Mouse (Mus musculus): ENCODE results near the gene Ndufa11. TPM values are rescaled to one million over a fixed set of nuclear protein-coding genes. Genes with fewer than 3 reads are reported as not detected.

The Ndufa11 gene
- 422 and 425 TPM in 2 replicates for polyA plus RNA-seq (2015; fragmentation: Nextera tagmentation; extraction: Ambion mirVana)

GRCm38 (mm10) chr17:56717363-56718058, at the start of gene Ndufa11, which contains the start of gene Vmac:
Gene Ndufa11, plus strand, starts transcription at chr17:56717767.
Gene Vmac, minus strand, starts transcription at chr17:56718022.
- peak; percentile 71 for ATAC-seq (ENCODE audit: insufficient number of reproducible peaks, low FRiP score, low TSS enrichment, low read depth)
- whole genome bisulfite sequencing: under 1% methylated on average over 59 of the region's 59 CpGs
- Histone ChIP-seq H3K4me1 (peaks cover 36% of the 10 kb centered on the region), H3K9ac (peak within 1 kb of the TSS; percentile 90), H3K4me3 (replicated peaks) (peak within 1 kb of the TSS; percentile 89), H3K27me3 (no peaks in the 10 kb centered on the region), H3K27ac (replicated peaks) (peak within 1 kb of the TSS; percentile 90), H3K36me3 (peaks cover 21% of the 10 kb centered on the region), H3K4me2 (replicated peaks) (peak within 1 kb of the TSS; percentile 84), H3K9me3 (replicated peaks) (no peaks in the 10 kb centered on the region)

- H3K9ac ChIP-seq: peak overlapping the region; percentile 44
- H3K4me3 ChIP-seq (replicated peaks): peak overlapping the region; percentile 48
- H3K4me2 ChIP-seq (replicated peaks): peak overlapping the region; percentile 92
- H3K27me3 ChIP-seq: peaks cover 8% of the 10 kb centered on the region
- no peak for ATAC-seq (ENCODE audit: insufficient number of reproducible peaks, low FRiP score, low TSS enrichment, low read depth)
- no peaks in the 10 kb centered on the region for H3K9me3 ChIP-seq (replicated peaks)
- H3K36me3 ChIP-seq: no peaks in the 10 kb centered on the region
- H3K4me1 ChIP-seq: peaks cover 24% of the 10 kb centered on the region
- 2% methylated on average over 31 of the region's 31 CpGs for WGBS
- H3K27ac ChIP-seq (replicated peaks): no peak overlapping the region
These were observed 49.0 kb upstream of the Ndufa11 start for GRCm38 (mm10) chr17:56668384-56669144.

- no peak for ATAC-seq (ENCODE audit: insufficient number of reproducible peaks, low FRiP score, low TSS enrichment, low read depth)
- no peak overlapping the region for H3K4me2 ChIP-seq (replicated peaks)
- H3K4me3 ChIP-seq (replicated peaks): no peak overlapping the region
- H3K9ac ChIP-seq: no peak overlapping the region
- no peak overlapping the region for H3K27ac ChIP-seq (replicated peaks)
- no peaks in the 10 kb centered on the region for H3K36me3 ChIP-seq
- no peaks in the 10 kb centered on the region for H3K9me3 ChIP-seq (replicated peaks)
- 86% methylated on average over 8 of the region's 8 CpGs for WGBS
- peaks cover 8% of the 10 kb centered on the region for H3K27me3 ChIP-seq
- H3K4me1 ChIP-seq: peaks cover 24% of the 10 kb centered on the region
These were observed 47.8 kb upstream of the Ndufa11 start for GRCm38 (mm10) chr17:56669766-56670165.

- H3K9me3 ChIP-seq (replicated peaks): no peaks in the 10 kb centered on the region
- peaks cover 22% of the 10 kb centered on the region for H3K36me3 ChIP-seq
- H3K9ac ChIP-seq: peak within 1 kb of the TSS; percentile 86
- peak within 1 kb of the TSS; percentile 88 for H3K27ac ChIP-seq (replicated peaks)
- under 1% methylated on average over 63 of the region's 66 CpGs for WGBS
- H3K4me1 ChIP-seq: peaks cover 41% of the 10 kb centered on the region
- H3K4me3 ChIP-seq (replicated peaks): peak within 1 kb of the TSS; percentile 75
- peaks cover 1% of the 10 kb centered on the region for H3K27me3 ChIP-seq
- ATAC-seq (ENCODE audit: insufficient number of reproducible peaks, low FRiP score, low TSS enrichment, low read depth): peak; percentile 93
- H3K4me2 ChIP-seq (replicated peaks): peak within 1 kb of the TSS; percentile 69
These were observed 44.5 kb upstream of the Ndufa11 start, which contains the start of gene Ranbp3 for GRCm38 (mm10) chr17:56672941-56673646. Gene Ranbp3, plus strand, starts transcription at chr17:56673294.

- ATAC-seq (ENCODE audit: insufficient number of reproducible peaks, low FRiP score, low TSS enrichment, low read depth): no peak
These were observed 43.7 kb upstream of the Ndufa11 start for GRCm38 (mm10) chr17:56673647-56674416.

GRCm38 (mm10) chr17:56681791-56682190, 35.8 kb upstream of the Ndufa11 start:
- Histone ChIP-seq H3K27ac (replicated peaks) (no peak overlapping the region), H3K36me3 (peaks cover 58% of the 10 kb centered on the region), H3K4me3 (replicated peaks) (no peak overlapping the region), H3K4me2 (replicated peaks) (no peak overlapping the region), H3K9ac (no peak overlapping the region), H3K27me3 (no peaks in the 10 kb centered on the region), H3K9me3 (replicated peaks) (no peaks in the 10 kb centered on the region), H3K4me1 (peaks cover 10% of the 10 kb centered on the region; the same call in 1 of the 2 replicates)
- WGBS: 71% methylated on average over 4 of the region's 4 CpGs
- ATAC-seq (ENCODE audit: insufficient number of reproducible peaks, low FRiP score, low TSS enrichment, low read depth): no peak

More at GRCm38 (mm10) chr17:56673647-56674416, 43.7 kb upstream of the Ndufa11 start:
- peak overlapping the region; percentile 53 for H3K4me2 ChIP-seq (replicated peaks)
- no peaks in the 10 kb centered on the region for H3K9me3 ChIP-seq (replicated peaks)
- H3K4me3 ChIP-seq (replicated peaks): peak overlapping the region; percentile 75
- peaks cover 22% of the 10 kb centered on the region for H3K36me3 ChIP-seq
- WGBS: 2% methylated on average over 25 of the region's 37 CpGs
- H3K27me3 ChIP-seq: no peaks in the 10 kb centered on the region
- H3K27ac ChIP-seq (replicated peaks): peak overlapping the region; percentile 81
- peaks cover 35% of the 10 kb centered on the region for H3K4me1 ChIP-seq
- H3K9ac ChIP-seq: peak overlapping the region; percentile 86

- no peak overlapping the region for H3K4me2 ChIP-seq (replicated peaks)
- H3K4me1 ChIP-seq: peaks cover 8% of the 10 kb centered on the region; the same call in 1 of the 2 replicates
- 75% methylated on average over 3 of the region's 3 CpGs for WGBS
- peaks cover 58% of the 10 kb centered on the region for H3K36me3 ChIP-seq
- H3K9me3 ChIP-seq (replicated peaks): no peaks in the 10 kb centered on the region
- H3K9ac ChIP-seq: no peak overlapping the region
- H3K27me3 ChIP-seq: no peaks in the 10 kb centered on the region
- H3K4me3 ChIP-seq (replicated peaks): no peak overlapping the region
- no peak overlapping the region for H3K27ac ChIP-seq (replicated peaks)
- no peak for ATAC-seq (ENCODE audit: insufficient number of reproducible peaks, low FRiP score, low TSS enrichment, low read depth)
These were observed 34.7 kb upstream of the Ndufa11 start for GRCm38 (mm10) chr17:56682880-56683279.

GRCm38 (mm10) chr17:56683546-56684140, 33.9 kb upstream of the Ndufa11 start:
- H3K27ac ChIP-seq (replicated peaks): no peak overlapping the region
- H3K4me1 ChIP-seq: peaks cover 8% of the 10 kb centered on the region; the same call in 1 of the 2 replicates
- 85% methylated on average over 5 of the region's 5 CpGs for WGBS
- H3K9ac ChIP-seq: no peak overlapping the region
- no peak for ATAC-seq (ENCODE audit: insufficient number of reproducible peaks, low FRiP score, low TSS enrichment, low read depth)
- no peak overlapping the region for H3K4me2 ChIP-seq (replicated peaks)
- H3K36me3 ChIP-seq: peaks cover 62% of the 10 kb centered on the region
- no peaks in the 10 kb centered on the region for H3K9me3 ChIP-seq (replicated peaks)
- no peaks in the 10 kb centered on the region for H3K27me3 ChIP-seq
- no peak overlapping the region for H3K4me3 ChIP-seq (replicated peaks)

- Histone ChIP-seq H3K4me1 (peaks cover 8% of the 10 kb centered on the region; the same call in 1 of the 2 replicates), H3K9me3 (replicated peaks) (no peaks in the 10 kb centered on the region), H3K4me3 (replicated peaks) (no peak overlapping the region), H3K27ac (replicated peaks) (no peak overlapping the region), H3K4me2 (replicated peaks) (no peak overlapping the region), H3K27me3 (no peaks in the 10 kb centered on the region), H3K9ac (no peak overlapping the region), H3K36me3 (peaks cover 72% of the 10 kb centered on the region)
- ATAC-seq (ENCODE audit: insufficient number of reproducible peaks, low FRiP score, low TSS enrichment, low read depth): no peak
- WGBS: 84% methylated on average over 2 of the region's 2 CpGs
These were observed 32.9 kb upstream of the Ndufa11 start for GRCm38 (mm10) chr17:56684649-56685048.

GRCm38 (mm10) chr17:56686801-56687200, 30.8 kb upstream of the Ndufa11 start:
- no peak overlapping the region for H3K4me3 ChIP-seq (replicated peaks)
- no peak overlapping the region for H3K27ac ChIP-seq (replicated peaks)
- peaks cover 78% of the 10 kb centered on the region for H3K36me3 ChIP-seq
- no peaks in the 10 kb centered on the region for H3K9me3 ChIP-seq (replicated peaks)
- WGBS: 81% methylated on average over 4 of the region's 4 CpGs
- no peak overlapping the region for H3K4me2 ChIP-seq (replicated peaks)
- H3K27me3 ChIP-seq: no peaks in the 10 kb centered on the region
- H3K9ac ChIP-seq: no peak overlapping the region
- peaks cover 9% of the 10 kb centered on the region for H3K4me1 ChIP-seq
- no peak for ATAC-seq (ENCODE audit: insufficient number of reproducible peaks, low FRiP score, low TSS enrichment, low read depth)
